Mouse (Mus musculus) E14TG2a.4 (cell line): Measurements from ENCODE around the gene Frmd4b.

Experiments used
- CTCF ChIP-seq: conservative IDR thresholded peaks from 2 replicates; pipeline ENCODE4 v1.5.1; 2014; ENCODE audit warnings: low read length
- NANOG ChIP-seq: IDR thresholded peaks from 2 replicates; pipeline ENCODE4 v1.6.1; 2014; ENCODE audit warnings: borderline replicate concordance, low read length, mixed read lengths

DNA sequence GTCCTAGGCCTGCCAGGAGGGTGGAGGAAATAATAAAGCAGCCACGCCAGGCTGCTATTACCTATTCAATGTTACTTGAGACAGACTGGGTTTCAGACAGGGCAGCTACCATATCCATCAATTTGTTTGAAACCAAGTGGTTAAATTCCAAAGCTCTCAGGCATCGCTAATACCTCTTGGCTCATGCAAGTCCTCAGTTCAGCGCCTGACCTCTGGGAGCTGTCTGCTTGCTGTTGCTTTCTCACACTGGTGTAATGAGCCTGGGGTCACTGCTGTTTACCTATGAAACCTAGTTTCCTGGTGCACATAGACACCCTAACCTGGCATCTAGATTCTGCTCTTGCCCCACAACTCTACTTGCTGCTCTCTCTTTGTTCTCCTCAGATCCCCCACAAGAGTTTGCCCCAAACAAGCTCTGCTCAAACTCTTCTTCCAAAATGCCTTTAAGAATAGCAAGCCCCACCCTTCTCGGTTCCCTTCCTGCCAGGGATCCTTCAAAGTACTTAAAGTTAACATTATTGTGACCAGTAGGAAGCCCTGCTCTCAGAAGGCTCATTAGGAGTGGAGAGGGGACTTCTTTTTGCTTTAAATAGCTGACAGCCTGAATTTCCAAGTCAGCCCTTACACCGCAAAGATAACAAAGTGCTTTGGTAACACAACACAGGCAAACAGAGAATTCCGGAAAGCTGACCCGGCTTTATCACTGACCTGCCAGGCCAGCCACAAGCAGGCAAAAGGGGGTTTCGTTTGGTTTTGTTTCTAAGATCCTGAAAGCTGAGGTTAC lies 267.8 kb downstream of the Frmd4b start:
- no peak for TF ChIP-seq CTCF
- TF ChIP-seq NANOG = no peak
